Mouse (Mus musculus) urinary bladder, adult 18-20 months (tissue): ENCODE data around the gene Thap4.

Experiments
- DNase-seq, 2 experiments: peaks; one replicate each; pipeline ENCODE4 v3.0.0; 2022; ENCODE audit warnings: low spot score in 2 of 2, mixed read lengths in 2 of 2

Thap4 gene

DNA sequence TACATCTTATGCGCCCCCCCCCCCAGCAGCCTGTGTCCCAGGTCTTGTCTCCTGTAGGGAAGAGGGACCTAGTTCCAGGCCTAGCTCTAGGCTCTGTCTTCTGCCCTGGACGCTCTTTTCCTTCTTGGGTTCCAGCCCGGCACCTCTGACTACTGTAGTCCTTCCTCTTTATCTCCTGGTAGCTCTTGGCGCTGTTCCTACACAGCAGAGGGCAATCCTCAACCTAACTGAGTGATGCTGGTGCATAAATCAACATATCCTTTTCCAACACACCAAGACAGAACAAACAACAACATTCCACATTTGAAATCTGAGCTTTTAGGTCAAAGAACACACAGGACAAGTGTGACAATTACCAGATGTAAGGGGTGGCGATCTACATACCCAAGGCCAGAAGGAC is 8.5 kb downstream of the Thap4 start:
- DNase-seq, result no peak

DNA sequence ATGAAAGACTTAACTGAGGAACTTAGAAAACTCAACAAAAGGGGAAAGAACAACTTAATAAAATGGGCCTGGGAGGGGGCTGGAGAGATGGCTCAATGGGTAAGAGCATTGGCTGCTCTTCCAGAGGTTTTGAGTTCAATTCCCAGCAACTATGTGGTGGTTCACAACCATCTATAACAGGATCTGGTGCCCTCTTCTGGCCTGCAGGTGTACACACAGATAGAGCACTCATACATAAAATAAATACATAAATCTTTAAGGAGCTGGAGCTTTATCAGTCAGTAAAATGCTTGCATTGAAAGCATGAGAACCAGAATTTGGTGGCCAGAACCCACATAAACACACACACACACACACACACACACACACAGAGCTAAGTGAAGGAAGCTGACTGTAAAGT is 11.8 kb downstream of the Thap4 start:
- no peak for DNase-seq

DNA sequence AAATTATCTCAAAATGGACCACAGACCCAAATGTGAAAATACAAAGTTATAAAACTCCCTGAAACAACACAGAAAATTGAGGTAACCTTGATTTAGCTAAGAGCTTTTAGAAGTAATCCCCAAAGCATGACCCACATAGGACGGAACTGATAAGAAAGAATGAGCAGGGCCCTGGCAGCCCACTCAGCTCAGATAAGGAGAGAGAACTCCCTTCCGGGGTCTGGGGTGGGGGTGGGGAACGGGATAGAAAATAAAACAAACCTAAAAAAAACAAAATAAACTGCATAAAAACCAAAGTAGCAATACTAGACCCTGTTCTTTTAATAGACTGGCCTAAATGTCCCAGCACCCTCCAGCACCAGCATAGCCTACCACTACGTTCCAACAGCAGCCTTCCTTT is 12.7 kb downstream of the Thap4 start:
- DNase-seq, result no peak

DNA sequence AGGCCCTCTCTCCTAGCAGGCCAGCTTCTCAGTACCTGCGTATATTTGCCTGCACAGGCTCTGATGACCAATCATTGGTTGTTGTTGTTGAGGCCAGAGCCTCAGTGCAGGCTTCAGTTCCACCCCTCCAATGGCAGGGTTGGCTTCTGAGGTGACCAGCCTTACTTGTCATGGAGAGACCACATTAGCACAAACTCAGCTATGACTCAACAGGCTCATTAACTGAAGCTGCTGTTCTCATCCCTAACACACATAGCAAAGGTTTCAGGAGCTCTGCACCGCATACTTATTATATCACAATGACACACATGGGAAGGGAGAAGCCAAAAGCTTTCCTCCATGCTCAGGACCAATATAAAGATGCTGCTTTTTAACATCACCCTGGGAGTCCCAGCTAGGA is 14.0 kb downstream of the Thap4 start:
- DNase-seq, result no peak

DNA sequence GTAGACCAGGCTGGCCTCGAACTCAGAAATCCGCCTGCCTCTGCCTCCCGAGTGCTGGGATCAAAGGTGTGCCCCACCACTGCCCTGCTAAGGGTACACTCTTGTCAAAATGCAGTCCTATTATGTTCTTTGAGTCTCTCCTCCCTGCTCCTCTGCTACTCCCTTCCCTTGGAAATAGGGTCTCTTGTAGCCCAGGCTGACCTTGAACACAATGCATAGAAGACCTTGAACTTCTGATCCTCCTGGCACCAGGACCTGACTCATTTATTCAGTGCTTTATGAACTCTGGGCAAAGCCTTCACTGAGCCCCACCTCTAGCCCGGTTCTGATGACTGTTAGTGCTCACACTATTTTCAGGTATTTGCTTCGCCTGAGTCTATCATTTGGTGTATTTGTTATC is 17.0 kb downstream of the Thap4 start:
- no peak for DNase-seq

DNA sequence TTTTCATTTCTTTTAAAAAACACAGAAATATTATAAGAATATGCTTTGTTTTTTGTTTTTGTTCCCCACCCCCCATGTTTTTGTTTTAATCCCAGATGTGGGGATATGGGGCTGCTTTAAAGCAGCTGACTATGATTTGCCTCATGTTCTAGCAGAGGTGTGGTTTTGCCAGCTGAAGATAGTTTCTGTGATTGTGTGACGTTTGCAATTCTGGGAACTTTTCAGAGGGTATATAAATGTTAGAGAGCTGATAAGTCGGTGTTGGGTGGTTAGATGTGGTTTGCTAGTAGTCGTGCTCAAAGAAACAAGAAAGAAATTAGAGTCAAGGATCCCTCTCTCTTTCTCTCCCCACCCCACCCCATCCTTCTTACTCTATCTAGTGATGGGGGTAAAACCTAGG is 18.8 kb downstream of the Thap4 start:
- DNase-seq, result no peak

DNA sequence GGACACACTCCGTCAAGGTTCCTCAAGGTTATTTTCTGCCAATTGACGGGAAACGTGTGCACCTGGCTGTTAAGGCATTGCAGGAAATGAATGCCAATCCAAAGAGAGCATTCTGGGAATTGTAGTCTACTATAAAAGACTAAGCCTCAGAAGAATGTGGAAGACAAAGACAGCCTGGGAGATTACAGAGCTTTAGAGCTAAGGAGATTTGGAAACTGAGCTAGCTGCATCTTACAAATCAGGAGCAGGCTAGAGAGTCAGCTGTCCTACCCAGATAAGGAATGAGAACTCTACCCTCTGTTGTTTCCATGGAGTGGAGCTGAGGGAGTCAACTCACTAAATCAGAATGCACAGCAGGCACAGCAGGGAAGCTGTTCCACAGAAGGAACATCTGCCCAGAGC is 22.8 kb downstream of the Thap4 start:
- no peak for DNase-seq

DNA sequence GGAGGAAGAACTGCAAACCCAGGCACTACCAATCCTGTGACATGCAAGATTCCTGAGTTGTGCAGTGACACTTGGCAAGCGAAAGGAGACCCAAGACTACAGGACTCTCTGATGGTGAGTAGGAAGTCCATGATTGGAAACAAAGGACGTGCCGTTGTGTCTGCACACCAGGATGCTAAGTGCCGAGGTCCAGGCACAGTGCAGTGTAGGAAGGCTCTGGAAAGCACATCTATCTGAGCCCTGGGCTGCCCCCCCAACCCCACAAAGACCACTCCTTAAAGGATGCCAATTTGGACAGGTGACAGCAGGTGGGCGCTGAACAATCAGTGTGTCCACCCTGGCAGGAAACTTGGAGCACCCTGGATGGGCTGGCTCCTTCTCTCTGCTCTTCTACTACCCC is 23.6 kb downstream of the Thap4 start:
- no peak for DNase-seq

DNA sequence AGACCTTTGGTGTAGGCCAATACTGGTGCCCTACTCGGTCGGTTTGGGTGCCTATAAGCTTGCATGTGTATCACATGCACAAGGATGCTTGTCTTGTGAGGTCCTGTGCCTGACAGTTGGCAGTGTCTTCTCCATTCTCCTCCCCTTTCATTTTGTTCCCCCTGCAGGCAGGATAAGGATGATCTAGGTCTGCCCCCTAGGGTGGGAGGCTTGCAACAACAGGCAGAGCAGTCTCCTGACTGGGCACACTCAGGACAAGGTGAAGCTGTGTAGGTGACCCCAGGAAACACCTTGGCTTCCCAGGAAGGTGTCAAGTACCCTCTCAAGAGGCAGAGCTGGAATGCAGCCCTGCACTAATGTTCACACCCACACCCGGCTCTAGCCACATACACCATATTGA is 27.7 kb downstream of the Thap4 start:
- DNase-seq, result peak in 1 of 2 experiments; percentile 31

DNA sequence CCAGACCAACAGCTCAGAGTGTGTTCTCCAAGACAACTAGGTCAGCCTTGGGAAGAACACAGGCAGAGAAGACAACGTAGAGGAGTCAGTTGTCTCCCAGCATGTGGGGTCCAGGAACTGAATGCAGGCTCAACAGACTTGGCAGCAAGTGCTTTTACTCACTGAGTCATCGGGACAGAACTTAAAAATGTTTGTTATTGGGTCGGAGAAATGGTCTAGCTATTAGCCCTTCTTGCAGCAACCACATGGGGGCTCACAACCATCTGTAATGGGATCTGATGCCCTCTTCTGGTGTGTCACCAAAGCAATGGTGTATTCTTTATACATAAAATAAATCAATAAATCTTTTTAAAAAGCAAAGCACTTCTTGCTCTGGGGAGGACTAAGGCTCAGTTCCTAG is 28.5 kb downstream of the Thap4 start:
- DNase-seq, result no peak

DNA sequence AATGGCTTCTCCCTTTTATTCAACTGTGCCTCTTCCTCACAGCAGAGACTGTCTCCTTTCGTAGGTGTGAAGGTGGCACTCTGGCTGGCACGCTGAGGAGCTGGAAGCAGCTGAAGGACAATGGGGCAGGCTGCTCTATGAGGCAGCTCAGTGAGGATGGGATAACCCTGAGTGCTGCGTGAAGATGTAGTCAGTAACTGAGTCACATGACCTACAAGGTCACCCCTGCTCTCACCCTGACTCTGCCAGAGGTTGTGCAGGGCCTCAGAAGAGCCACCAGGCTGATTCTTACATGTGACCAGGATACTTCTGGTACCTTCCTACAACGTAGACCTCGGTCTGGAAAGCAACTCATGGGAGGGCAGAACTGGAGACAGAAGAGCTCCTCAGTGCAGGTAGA is 29.0 kb downstream of the Thap4 start:
- DNase-seq, result no peak

DNA sequence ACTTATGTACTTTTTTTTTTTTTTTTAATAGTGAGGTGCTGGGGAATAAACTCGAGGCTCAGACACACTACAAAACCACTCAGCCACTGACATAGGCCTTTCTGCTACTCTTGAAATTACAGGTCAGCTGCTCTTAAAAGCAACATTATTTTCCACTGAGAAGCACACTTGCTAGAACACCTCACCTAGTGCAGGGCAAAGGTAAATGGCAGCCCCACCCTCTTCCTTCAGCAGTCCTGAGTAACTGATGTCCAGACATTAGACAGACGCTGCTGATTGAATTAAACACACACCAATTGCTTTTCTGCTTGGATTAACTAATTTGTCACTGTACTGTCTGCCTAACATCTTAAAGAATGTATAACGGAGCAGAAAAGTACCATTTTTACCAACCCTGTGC is 30.0 kb downstream of the Thap4 start:
- DNase-seq, result no peak

DNA sequence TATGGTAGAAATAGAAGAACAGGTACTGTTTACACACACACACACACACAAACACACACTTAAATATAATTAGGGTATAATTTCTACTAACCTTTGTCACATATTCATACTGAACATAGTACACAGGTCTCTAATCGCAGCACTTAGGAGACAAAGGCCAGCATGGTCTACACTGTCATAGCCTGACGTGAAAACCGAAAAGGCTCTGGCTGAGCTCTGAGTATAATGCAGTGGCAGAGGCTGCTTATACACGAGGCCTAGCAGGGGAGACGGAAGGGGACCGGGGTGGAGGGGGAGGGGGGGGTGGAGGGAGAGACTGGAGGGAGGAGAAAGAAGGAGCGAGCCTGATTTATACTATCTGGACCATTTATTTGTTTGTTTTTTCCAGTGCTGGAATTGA is 33.1 kb downstream of the Thap4 start:
- DNase-seq, result no peak

DNA sequence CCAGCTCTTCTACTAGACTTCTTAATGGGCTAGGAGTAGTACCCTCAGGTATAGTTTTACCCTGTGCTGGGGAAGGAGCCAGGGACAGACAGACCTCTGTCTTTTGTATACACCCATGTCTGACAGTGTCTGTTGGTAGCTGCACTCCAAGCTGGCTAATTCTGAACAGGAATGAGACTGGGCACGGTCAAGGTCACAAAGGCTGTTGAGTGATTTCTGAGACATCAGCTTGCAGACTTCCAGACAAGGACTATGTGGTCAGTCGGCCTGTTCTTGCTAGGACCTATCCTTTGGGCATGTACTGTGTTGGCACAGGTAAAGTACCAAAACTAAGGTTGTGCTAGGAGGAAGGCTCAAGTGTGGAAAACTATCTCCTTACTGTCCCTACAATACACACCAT is 38.5 kb downstream of the Thap4 start:
- no peak for DNase-seq

DNA sequence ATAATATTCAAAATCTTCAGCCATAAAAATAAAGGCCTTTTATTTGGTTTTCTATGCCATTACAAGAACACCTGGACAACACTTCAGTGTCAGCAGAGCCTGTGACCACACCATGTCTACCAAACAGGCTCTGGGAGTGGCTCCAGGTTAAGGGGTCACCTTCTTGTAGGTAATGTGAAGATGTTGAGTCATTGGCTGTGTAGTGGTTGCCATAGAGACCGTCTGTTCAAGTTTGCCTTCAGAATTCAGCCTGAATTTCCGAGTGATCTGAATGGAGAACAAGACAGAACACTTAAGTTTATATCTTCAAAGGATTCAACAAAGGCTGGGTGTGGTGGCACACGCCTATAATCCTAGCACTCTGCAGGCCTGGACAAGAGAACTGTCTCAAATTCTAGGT is 49.3 kb downstream of the Thap4 start:
- DNase-seq, result peak in 1 of 2 experiments; percentile 39

DNA sequence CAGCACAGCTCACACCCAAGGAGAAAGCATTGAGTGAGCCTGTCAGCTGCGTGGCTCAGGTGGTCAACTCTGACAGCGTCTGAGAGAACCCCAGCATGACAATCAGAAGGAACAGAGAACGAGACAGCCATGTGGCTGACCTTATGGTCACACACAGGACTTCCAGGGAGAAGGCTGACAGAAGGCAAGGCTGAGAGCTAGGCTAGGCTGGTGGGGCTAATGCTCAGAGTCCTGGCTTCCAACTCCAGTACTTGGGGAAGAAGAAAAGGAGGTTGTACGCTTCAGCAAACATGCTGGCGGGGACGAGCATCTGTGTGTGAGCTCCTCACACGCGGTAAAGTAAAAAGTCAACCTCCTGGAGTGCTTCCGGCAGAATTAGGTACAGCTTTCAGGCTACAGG is 50.3 kb downstream of the Thap4 start:
- DNase-seq, result no peak

DNA sequence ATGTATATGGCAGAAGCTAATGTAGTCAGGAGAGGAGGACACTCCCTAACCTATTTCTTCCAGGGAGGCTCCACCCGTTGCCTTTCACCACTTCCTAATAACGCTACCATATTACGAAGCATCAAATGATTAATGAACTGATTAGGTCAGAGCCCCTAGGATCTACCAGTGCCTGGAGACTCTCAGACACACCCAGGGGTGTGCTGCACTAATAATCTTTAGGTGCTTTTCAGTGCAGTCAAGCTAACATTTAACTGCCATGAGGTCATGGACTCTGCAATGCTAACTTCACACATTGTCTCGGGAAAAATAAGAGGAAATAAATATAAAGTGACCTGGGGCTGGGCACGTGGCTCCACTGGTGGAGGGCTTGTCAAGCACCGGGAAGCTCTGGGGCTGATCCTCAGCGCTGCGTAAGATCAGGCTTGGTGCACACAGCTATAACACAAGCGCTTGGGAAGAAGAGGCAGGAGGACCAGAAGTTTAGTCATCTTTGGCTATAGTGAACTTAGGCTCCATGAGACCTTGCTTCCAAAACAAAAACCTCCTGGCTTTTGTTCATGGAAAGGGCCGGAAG is 51.1 kb downstream of the Thap4 start:
- no peak for DNase-seq

DNA sequence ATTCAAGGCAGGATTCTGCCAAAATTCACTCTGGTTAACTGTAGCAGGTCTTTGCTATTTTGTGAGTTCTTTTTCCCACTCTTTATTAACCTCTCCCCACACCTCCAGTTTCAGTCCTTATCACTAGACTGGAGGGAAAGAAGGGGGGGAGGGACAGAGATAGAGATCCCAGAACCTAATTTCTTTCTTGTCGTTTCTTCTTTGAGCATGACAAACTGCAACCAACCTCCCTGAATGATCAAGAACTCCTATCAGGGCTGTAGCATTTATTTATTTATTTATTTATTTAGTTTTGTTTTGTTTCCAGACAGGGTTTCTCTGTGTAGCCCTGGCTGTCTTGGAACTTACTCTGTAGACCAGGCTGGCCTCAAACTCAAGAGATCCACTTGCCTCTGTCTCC is 52.6 kb downstream of the Thap4 start:
- DNase-seq, result no peak

DNA sequence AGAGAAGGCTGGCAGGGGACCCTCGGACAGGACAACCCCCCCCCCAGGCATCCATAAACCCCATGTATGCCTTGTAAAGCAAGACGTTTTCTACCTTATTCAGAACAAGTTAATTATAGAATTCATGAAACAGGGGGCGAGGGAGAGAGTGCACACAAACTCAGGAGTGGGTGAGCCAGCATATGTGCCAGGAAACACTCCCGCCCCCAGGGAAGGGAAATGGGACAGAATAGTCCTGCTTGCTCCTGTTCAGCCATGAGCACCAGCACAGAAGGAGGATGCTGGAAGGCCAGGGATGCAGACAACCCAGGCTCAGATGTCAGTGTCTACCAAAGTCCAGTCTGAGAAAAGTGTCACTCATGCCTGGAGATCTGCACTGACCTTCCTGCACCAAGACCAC is 55.5 kb downstream of the Thap4 start:
- no peak for DNase-seq

DNA sequence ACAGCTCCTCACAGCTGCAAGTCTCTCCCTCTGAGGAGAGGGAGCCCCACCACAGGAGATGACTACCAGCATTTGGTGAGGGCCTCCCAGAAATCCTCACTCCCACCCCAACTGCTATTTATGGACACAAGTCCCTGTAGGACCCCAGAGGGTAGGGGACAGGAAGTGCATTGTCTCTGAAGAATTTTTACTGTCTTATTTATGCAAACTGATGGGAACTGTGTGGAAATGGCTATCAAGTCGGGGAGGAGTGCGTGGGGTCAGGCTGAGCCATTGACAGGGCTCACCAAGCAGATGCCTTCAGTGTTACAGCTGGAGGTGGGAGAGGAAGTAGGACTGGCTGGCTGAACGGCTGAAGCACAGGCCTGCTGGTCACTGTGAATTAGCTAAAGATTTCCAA is 57.3 kb downstream of the Thap4 start:
- DNase-seq, result no peak

DNA sequence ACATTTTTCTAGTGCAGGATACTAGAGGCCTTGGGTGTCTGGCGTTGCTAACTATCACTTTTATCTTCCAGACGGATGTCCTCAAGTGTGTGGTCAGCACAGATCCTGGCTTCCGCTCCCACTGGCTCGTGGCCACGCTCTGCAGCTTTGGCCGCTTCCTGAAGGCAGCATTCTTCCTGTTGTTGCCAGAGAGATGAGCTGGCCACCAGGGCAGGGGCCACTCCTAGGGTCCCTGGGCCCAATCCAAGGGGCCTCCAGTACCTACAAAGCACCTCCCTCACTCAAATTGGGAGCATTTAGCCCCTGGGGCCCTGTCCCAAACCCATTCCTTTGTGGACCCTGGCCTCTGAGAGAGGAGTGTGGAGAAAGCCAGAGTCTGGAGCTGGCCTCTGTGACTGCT is 59.7 kb downstream of the Thap4 start:
- DNase-seq, result peak; percentile 17 to 60

DNA sequence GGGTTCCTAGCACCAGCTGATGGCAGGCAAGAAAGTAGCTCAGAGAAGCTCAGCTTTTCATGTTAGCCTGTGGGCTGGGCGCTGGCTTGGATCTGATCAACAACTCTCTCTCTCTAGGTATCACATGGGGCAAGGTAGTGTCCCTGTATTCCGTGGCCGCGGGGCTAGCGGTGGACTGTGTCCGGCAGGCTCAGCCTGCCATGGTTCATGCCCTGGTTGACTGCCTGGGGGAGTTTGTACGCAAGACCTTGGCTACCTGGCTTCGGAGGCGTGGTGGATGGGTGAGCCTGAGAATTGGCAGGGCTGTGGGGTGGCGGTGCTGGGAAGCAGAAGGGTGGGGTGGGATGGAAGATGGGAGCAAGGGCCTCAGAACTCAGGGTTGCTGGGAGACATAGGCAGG is 60.7 kb downstream of the Thap4 start:
- DNase-seq, result no peak

DNA sequence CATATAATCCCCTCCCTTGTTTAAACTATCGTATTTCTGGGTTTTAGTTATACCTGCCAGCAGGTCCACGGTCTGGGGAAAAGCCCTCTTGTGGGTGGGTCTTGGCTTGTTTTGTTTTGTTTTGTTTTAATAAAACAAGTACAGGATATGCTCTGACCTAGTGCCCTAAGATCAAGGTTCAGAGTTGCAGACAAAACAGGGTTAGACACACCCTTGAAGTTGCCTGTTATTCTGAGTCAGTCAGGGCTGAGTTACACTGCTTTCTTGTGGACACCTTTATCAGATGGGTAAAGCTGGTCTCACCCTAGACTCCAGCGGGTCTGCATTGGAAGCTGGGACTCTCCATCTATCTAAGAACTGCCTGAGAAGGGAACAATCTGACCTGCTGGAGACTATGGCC is 61.2 kb downstream of the Thap4 start:
- no peak for DNase-seq

DNA sequence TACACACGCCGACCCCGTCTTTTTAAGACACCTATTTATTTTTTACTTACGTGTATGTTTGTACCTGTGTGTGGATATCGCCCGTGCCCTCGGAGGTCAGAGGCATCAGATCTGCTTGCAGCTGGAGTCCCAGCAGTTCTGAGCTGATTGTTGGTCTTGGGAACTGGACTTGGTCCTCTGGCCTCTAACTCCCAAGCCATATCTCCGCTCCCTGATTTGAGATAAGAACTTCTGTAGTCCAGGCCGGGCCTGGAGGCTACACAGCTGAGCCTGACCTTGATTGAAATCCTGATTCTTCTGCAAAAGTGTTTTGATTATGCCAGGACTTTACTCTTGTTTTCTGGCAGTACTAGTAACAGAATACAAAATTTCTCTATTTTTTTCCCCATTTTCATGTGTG is 61.9 kb downstream of the Thap4 start:
- DNase-seq, result no peak
